Mouse (Mus musculus) R1 (cell line): ENCODE results near the gene Tex44.
A peak's percentile ranks its signal among the peaks of the same experiment; 100 is the strongest.

Experiments
- DNase-seq: peaks from one replicate; pipeline ENCODE4 v3.0.0-alpha.2; 2018; ENCODE audit warnings: low read depth, low spot score

Tex44 gene

GRCm38 (mm10) chr1:86426128-86426527 lies at the start of gene Tex44, which contains the start of gene Nmur1:
TSS of gene Tex44 (plus strand) at chr1:86426329.
TSS of gene Nmur1 (minus strand) at chr1:86426228.
- no peak for DNase-seq

- DNase-seq: no peak
Measured at GRCm38 (mm10) chr1:86376354-86376753, 49.8 kb upstream of the Tex44 start.

- DNase-seq: no peak
Measured at GRCm38 (mm10) chr1:86378662-86379061, 47.5 kb upstream of the Tex44 start.

- no peak for DNase-seq
Measured at GRCm38 (mm10) chr1:86379161-86379569, 47.0 kb upstream of the Tex44 start.

GRCm38 (mm10) chr1:86381027-86381426 lies 45.1 kb upstream of the Tex44 start:
- DNase-seq: peak; percentile 90

- peak; percentile 79 for DNase-seq
Measured at GRCm38 (mm10) chr1:86389230-86389629, 36.9 kb upstream of the Tex44 start.

- DNase-seq: no peak
Measured at GRCm38 (mm10) chr1:86391425-86391824, 34.7 kb upstream of the Tex44 start.

GRCm38 (mm10) chr1:86393219-86393618 lies 32.9 kb upstream of the Tex44 start:
- no peak for DNase-seq

- DNase-seq: no peak
Measured at GRCm38 (mm10) chr1:86394246-86394645, 31.9 kb upstream of the Tex44 start.

GRCm38 (mm10) chr1:86395897-86396296 lies 30.2 kb upstream of the Tex44 start:
- DNase-seq: peak; percentile 78

- DNase-seq: no peak
Measured at GRCm38 (mm10) chr1:86397621-86398020, 28.5 kb upstream of the Tex44 start.

GRCm38 (mm10) chr1:86398222-86398621 lies 27.9 kb upstream of the Tex44 start:
- DNase-seq: no peak

GRCm38 (mm10) chr1:86399322-86399721 lies 26.8 kb upstream of the Tex44 start:
- DNase-seq: no peak

- no peak for DNase-seq
Measured at GRCm38 (mm10) chr1:86400096-86400754, 25.9 kb upstream of the Tex44 start.

- DNase-seq: peak; percentile 68
Measured at GRCm38 (mm10) chr1:86404834-86405233, 21.3 kb upstream of the Tex44 start.

GRCm38 (mm10) chr1:86406313-86406712 lies 19.8 kb upstream of the Tex44 start:
- DNase-seq: no peak

- DNase-seq: no peak
Measured at GRCm38 (mm10) chr1:86406914-86407313, 19.2 kb upstream of the Tex44 start.

- no peak for DNase-seq
Measured at GRCm38 (mm10) chr1:86408515-86408914, 17.6 kb upstream of the Tex44 start.

- DNase-seq: no peak
Measured at GRCm38 (mm10) chr1:86409476-86409875, 16.7 kb upstream of the Tex44 start.

- no peak for DNase-seq
Measured at GRCm38 (mm10) chr1:86414715-86415114, 11.4 kb upstream of the Tex44 start.

- DNase-seq: no peak
Measured at GRCm38 (mm10) chr1:86415144-86415543, 11.0 kb upstream of the Tex44 start.

GRCm38 (mm10) chr1:86415612-86416184 lies 10.4 kb upstream of the Tex44 start:
- DNase-seq: peak; percentile 33

GRCm38 (mm10) chr1:86416321-86416720 lies 9.8 kb upstream of the Tex44 start:
- peak; percentile 42 for DNase-seq
